Mouse (Mus musculus): ENCODE data around the gene Ago1.

Ago1 gene

GRCm38 (mm10) chr4:126415707-126416106 is 52.7 kb downstream of the Ago1 start:
- DNase-seq (ENCODE audit: extremely low spot score): no peak

DNA sequence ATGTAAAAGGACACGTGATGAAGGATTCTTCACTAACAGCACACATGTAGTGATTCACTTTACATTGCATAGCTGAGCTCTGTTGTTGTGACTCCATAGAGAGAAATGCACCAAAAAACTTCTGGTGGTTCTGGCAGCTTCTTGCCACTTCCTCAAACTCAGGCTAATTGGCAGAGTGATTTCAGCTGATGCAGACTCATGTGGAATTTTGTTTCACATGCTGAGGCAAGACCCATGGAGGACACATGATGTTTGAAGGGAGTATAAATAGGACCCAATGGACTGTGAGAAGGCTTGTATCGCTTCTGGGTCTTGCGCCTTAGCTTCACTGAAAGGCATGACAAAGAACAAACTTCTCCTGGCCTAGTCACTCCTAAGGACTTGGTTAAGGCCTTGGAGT is 55.9 kb downstream of the Ago1 start:
- no peak for DNase-seq (ENCODE audit: extremely low spot score)

Data from embryo, embryonic 9.5 days (tissue).